Mouse (Mus musculus) testis, adult 2 months (tissue): ENCODE measurements around the gene Gnaq. TPM values are rescaled to one million over a fixed set of nuclear protein-coding genes. Genes with fewer than 3 reads are reported as not detected.

ENCODE experiments used
- H3K27ac ChIP-seq: fragments of 200-500 bp; 2 replicates; pipeline ENCODE4 v1.5.1; 2012; ENCODE audit warnings: low read depth, low read length; ENCODE audit not compliant: control insufficient read depth, insufficient read depth
- H3K27me3 ChIP-seq: fragments of 200-500 bp; 2 replicates; pipeline ENCODE4 v1.6.1; 2012; ENCODE audit warnings: mild to moderate bottlenecking, low read length, moderate library complexity; ENCODE audit not compliant: control insufficient read depth, insufficient read depth
- H3K36me3 ChIP-seq: fragments of 200-500 bp; 2 replicates; pipeline ENCODE4 v1.6.1; 2012; ENCODE audit warnings: mild to moderate bottlenecking, low read length; ENCODE audit not compliant: control insufficient read depth, insufficient read depth
- H3K4me1 ChIP-seq: fragments of 200-500 bp; 2 replicates; pipeline ENCODE4 v1.6.1; 2012; ENCODE audit warnings: low read length; ENCODE audit not compliant: control insufficient read depth, insufficient read depth
- H3K4me3 ChIP-seq: fragments of 200-500 bp; 2 replicates; pipeline ENCODE4 v1.5.1; 2012; ENCODE audit warnings: low read depth, mild to moderate bottlenecking, low read length, moderate library complexity, mixed read lengths; ENCODE audit not compliant: control insufficient read depth
- CTCF ChIP-seq: fragments of 200-500 bp; IDR thresholded peaks from 2 replicates; pipeline ENCODE4 v1.5.1; 2012; ENCODE audit warnings: low read depth, mild to moderate bottlenecking, inconsistent platforms, low read length, moderate library complexity; ENCODE audit not compliant: control insufficient read depth, insufficient read depth, insufficient replicate concordance
- POLR2A ChIP-seq: fragments of 200-500 bp; IDR thresholded peaks from 2 replicates; pipeline ENCODE4 v1.6.1; 2012; ENCODE audit warnings: low read depth, mild to moderate bottlenecking, inconsistent platforms, low read length, moderate library complexity; ENCODE audit not compliant: control insufficient read depth
- polyA plus RNA-seq: library from polyadenylated mRNA; depleted of rRNA; stranded (reverse); fragments of >200 nt; gene quantifications from 2 replicates; pipeline ENCODE4 v1.2.3, GENCODE M21; 2012

Gene Gnaq
- polyA plus RNA-seq, 1 experiment = 5.5 TPM

- Histone ChIP-seq H3K27me3 (no peaks in the 10 kb centered on the region), H3K4me1 (no peaks in the 10 kb centered on the region), H3K27ac (no peak overlapping the region), H3K36me3 (no peaks in the 10 kb centered on the region), H3K4me3 (no peak overlapping the region)
- TF ChIP-seq CTCF (no peak), POLR2A (no peak)
Observed at GRCm38 (mm10) chr19:16300413-16300812, 167.8 kb downstream of the Gnaq start.

DNA sequence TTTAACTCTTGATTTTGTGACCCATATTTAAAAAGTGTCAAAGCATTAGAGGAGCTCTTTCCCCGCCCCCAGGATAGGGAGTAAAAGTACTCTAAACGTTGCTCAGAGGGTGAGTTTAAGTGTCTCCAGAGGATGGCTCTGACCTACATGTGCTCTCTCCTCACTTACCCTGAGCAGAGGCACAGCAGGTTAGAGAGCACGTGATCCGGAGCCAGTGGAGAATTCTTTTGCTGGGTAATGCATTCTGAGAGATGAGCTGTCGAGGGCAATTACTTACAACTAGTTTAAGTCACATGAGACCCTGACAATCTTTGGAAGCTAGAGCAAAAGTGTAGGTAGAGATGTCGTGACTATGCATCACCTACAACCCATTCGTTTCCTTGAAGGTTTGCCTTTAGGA is 168.7 kb downstream of the Gnaq start:
- H3K36me3 ChIP-seq = no peaks in the 10 kb centered on the region
- H3K27ac ChIP-seq = no peak overlapping the region
- TF ChIP-seq CTCF (no peak), POLR2A (no peak)
- H3K4me3 ChIP-seq = no peak overlapping the region
- H3K27me3 ChIP-seq = no peaks in the 10 kb centered on the region
- H3K4me1 ChIP-seq = no peaks in the 10 kb centered on the region

GRCm38 (mm10) chr19:16309031-16309430 is 176.4 kb downstream of the Gnaq start:
- no peak for TF ChIP-seq CTCF
- TF ChIP-seq POLR2A = no peak
- no peaks in the 10 kb centered on the region for H3K4me1 ChIP-seq

DNA sequence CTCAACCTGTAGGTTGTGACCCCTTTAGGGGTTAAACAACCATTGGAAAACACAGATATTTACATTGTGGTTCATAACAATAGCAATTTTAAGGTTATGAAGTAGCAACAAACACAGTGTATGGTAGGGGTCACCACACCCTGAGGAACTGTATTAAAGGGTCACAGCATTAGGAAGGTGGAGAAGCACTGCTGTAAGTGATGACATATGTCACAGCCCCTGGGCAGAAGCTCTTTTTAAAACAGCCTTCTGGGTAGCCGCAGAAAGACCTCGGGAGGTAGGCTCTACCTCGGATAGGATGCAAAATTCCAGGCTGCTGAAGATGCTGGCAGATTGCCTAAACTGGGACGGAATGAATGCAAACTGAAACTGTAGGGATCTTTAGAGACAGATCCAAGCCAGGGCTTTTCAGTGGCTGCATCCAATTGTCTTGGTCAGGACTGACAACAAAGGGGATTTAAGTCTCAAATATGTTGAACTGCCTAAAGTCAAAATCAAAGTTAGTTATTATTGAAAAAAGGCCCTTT is 181.7 kb downstream of the Gnaq start:
- Histone ChIP-seq H3K27me3 (no peaks in the 10 kb centered on the region), H3K36me3 (no peaks in the 10 kb centered on the region), H3K27ac (no peak overlapping the region), H3K4me3 (no peak overlapping the region), H3K4me1 (no peaks in the 10 kb centered on the region)
- TF ChIP-seq CTCF (no peak), POLR2A (no peak)

More at GRCm38 (mm10) chr19:16309031-16309430, 176.4 kb downstream of the Gnaq start:
- H3K4me3 ChIP-seq = no peak overlapping the region
- H3K27me3 ChIP-seq = no peaks in the 10 kb centered on the region
- H3K36me3 ChIP-seq = no peaks in the 10 kb centered on the region
- H3K27ac ChIP-seq = no peak overlapping the region

GRCm38 (mm10) chr19:16315525-16315924 is 182.9 kb downstream of the Gnaq start:
- Histone ChIP-seq H3K27me3 (no peaks in the 10 kb centered on the region), H3K27ac (no peak overlapping the region), H3K36me3 (no peaks in the 10 kb centered on the region), H3K4me1 (no peaks in the 10 kb centered on the region), H3K4me3 (no peak overlapping the region)
- TF ChIP-seq CTCF (no peak), POLR2A (no peak)

DNA sequence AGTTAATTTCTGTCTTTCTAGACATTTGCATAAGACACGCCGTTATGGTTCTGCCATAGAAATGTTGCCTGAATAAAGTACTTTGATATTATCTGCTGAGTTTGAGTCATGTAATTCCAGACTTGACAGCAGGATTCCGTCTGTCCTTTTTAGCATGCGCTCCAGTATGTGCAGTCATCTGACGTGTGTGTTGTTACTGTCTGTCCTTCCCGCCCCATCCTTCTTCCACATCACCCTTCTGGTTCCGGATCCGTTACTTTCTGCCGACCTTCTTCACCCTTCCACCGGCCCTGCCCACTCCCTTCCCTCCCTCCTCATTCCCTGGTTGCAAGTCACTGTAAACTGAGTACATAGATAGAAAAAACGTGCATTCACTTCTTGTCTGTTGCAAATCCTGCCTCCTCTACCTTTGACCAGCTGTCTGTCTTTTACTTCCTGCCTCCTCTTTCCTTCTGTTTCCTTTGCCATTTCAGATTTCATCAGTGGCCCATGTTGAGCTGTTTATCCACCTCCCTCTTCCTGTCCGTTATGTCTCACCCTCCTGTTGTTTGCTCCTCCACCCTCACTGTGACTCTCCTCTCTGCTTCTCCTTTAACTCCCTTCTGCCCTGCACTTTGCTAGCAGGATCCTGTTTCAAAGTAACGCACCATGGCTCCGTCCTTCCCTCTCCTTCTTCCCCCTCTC is 185.6 kb downstream of the Gnaq start:
- H3K4me1 ChIP-seq = no peaks in the 10 kb centered on the region
- TF ChIP-seq CTCF = no peak
- TF ChIP-seq POLR2A = no peak
- H3K27ac ChIP-seq = no peak overlapping the region
- H3K27me3 ChIP-seq = no peaks in the 10 kb centered on the region
- no peak overlapping the region for H3K4me3 ChIP-seq
- H3K36me3 ChIP-seq = no peaks in the 10 kb centered on the region

GRCm38 (mm10) chr19:16319986-16320385 is 187.4 kb downstream of the Gnaq start:
- H3K36me3 ChIP-seq = no peaks in the 10 kb centered on the region
- TF ChIP-seq CTCF = no peak
- TF ChIP-seq POLR2A = no peak
- H3K27ac ChIP-seq = no peak overlapping the region
- no peak overlapping the region for H3K4me3 ChIP-seq
- no peaks in the 10 kb centered on the region for H3K4me1 ChIP-seq
- H3K27me3 ChIP-seq = no peaks in the 10 kb centered on the region
